Mouse (Mus musculus): Measurements from ENCODE around the gene Tbx5. TPM values are rescaled to one million over a fixed set of nuclear protein-coding genes. Genes with fewer than 3 reads are reported as not detected.

The Tbx5 gene
- total and polyA plus RNA-seq, 3 experiments: 0.05 TPM; not detected in 2

DNA sequence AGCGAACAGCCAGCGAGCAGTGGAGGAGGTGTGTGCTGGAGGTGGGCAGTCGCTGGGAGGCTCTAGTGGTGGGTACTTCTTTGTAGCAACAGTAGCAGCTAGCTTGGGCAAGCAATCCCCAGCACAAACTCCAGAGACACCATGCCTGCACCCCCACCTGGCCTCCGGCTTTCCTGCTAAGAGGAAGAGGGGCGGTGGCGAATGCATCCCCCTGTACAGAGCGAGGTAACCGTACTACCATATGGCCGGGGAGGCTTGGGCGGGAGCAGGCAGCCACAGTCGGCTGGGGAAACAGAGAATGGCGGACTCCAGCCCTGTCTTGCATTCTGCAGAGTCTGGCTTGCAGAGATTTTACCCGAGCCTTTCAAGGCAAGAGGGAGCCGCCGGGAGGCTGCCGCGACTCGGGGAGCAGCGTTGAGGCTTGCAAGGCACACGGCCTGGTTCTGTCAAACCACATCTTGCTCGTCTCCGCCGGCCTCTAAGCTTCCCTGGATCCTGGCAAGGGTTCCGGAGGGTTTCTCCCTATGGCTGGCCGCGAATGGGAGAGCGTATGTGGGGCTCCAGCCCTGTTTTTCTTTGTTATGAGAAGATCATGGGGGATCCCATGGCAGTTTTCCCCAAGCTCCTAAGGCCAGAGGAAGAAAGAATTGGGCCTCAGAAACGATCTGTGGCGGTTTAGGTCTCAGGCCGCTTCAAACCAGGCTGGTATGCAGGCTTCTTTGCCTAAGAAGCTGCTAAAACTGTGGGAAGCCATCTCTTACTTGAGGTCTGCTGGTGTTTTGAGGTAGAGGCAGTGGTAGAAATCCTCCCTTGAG lies 2.8 kb downstream of the Tbx5 start:
- H3K9me3 ChIP-seq (replicated peaks): peaks cover 73% of the 10 kb centered on the region
- DNase-seq (ENCODE audit: low spot score): no peak
- no peaks in the 10 kb centered on the region for H3K36me3 ChIP-seq (replicated peaks)
- no peaks in the 10 kb centered on the region; the same call in 1 of the 2 replicates for H3K27me3 ChIP-seq (ENCODE audit: insufficient read depth, low read length)
- no peak for ATAC-seq (ENCODE audit: extremely low read depth, insufficient number of reproducible peaks, low FRiP score, poor library complexity, severe bottlenecking)
- no peaks in the 10 kb centered on the region for H3K4me1 ChIP-seq (ENCODE audit: insufficient read depth, low read depth, low read length)
- TF ChIP-seq GATA2 (IDR thresholded peaks at IDR 0.05; ENCODE audit: borderline replicate concordance, low read depth, low read length) (no peak), POLR2AphosphoS5 (IDR thresholded peaks at IDR 0.05; ENCODE audit: insufficient replicate concordance, low read depth, low read length) (no peak), CTCF (IDR thresholded peaks at IDR 0.05; ENCODE audit: low read depth, low read length) (no peak), TAL1 (conservative IDR thresholded peaks at IDR 0.05; ENCODE audit: low read depth, low read length) (no peak), GATA1 (IDR thresholded peaks at IDR 0.05; ENCODE audit: borderline replicate concordance, low read length) (no peak)
- no peak overlapping the region; the same call in 1 of the 2 replicates for H3K4me3 ChIP-seq (ENCODE audit: low read depth, low read length)

- TF ChIP-seq TAL1 (conservative IDR thresholded peaks at IDR 0.05; ENCODE audit: low read depth, low read length) (no peak), GATA2 (IDR thresholded peaks at IDR 0.05; ENCODE audit: borderline replicate concordance, low read depth, low read length) (no peak), POLR2AphosphoS5 (IDR thresholded peaks at IDR 0.05; ENCODE audit: insufficient replicate concordance, low read depth, low read length) (no peak), CTCF (IDR thresholded peaks at IDR 0.05; ENCODE audit: low read depth, low read length) (no peak), GATA1 (IDR thresholded peaks at IDR 0.05; ENCODE audit: borderline replicate concordance, low read length) (no peak)
- no peak for ATAC-seq (ENCODE audit: extremely low read depth, insufficient number of reproducible peaks, low FRiP score, poor library complexity, severe bottlenecking)
- DNase-seq (ENCODE audit: low spot score): no peak
- H3K4me3 ChIP-seq (ENCODE audit: low read depth, low read length): no peak overlapping the region
- no peaks in the 10 kb centered on the region for H3K4me1 ChIP-seq (ENCODE audit: insufficient read depth, low read depth, low read length)
- H3K27me3 ChIP-seq (ENCODE audit: insufficient read depth, low read length): no peaks in the 10 kb centered on the region; the same call in 1 of the 2 replicates
- no peaks in the 10 kb centered on the region for H3K36me3 ChIP-seq (replicated peaks)
- peaks cover 78% of the 10 kb centered on the region for H3K9me3 ChIP-seq (replicated peaks)
Measured at GRCm38 (mm10) chr5:119835868-119836209, 3.4 kb downstream of the Tbx5 start.

DNA sequence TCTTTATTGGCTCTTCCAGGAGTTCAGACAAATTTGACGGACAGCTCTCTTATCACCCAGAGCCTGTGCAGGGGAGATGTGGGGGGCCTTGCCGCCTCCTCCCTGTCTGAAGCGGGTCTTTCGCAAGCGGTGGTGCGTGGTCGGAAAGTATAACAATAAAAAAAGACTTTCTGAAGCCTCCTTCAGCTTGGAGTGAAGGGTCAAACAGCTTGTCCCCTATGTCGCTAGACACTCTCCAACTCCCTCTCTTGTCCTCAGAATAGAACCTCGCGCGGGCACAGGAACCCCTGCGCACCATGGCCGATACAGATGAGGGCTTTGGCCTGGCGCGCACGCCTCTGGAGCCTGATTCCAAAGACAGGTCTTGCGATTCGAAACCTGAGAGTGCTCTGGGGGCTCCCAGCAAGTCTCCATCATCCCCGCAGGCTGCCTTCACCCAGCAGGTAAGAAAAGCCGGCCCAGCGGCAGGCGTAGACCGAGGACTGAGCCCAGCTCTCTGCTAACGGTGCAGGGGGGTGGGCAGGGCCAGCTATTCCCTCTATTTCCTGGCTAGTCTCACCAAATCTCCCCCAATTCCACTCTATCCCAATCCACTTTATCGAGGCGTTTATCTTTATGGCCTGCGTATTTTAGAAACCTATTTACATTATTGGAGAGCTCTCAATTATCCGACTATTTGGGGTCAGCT lies 4.3 kb downstream of the Tbx5 start:
- Histone ChIP-seq H3K9me3 (replicated peaks) (peaks cover 75% of the 10 kb centered on the region), H3K4me3 (ENCODE audit: low read depth, low read length) (no peak overlapping the region; the same call in 1 of the 2 replicates), H3K4me1 (ENCODE audit: insufficient read depth, low read depth, low read length) (no peaks in the 10 kb centered on the region), H3K27me3 (ENCODE audit: insufficient read depth, low read length) (no peaks in the 10 kb centered on the region), H3K36me3 (replicated peaks) (no peaks in the 10 kb centered on the region)
- no peak for ATAC-seq (ENCODE audit: extremely low read depth, insufficient number of reproducible peaks, low FRiP score, poor library complexity, severe bottlenecking)
- TF ChIP-seq POLR2AphosphoS5 (IDR thresholded peaks at IDR 0.05; ENCODE audit: insufficient replicate concordance, low read depth, low read length) (no peak), TAL1 (conservative IDR thresholded peaks at IDR 0.05; ENCODE audit: low read depth, low read length) (no peak), GATA1 (IDR thresholded peaks at IDR 0.05; ENCODE audit: borderline replicate concordance, low read length) (no peak), CTCF (IDR thresholded peaks at IDR 0.05; ENCODE audit: low read depth, low read length) (no peak), GATA2 (IDR thresholded peaks at IDR 0.05; ENCODE audit: borderline replicate concordance, low read depth, low read length) (no peak)
- no peak for DNase-seq (ENCODE audit: low spot score)

GRCm38 (mm10) chr5:119837306-119837675 lies 4.8 kb downstream of the Tbx5 start:
- DNase-seq (ENCODE audit: low spot score) (no peak), ATAC-seq (ENCODE audit: extremely low read depth, insufficient number of reproducible peaks, low FRiP score, poor library complexity, severe bottlenecking) (no peak)
- Histone ChIP-seq H3K4me1 (ENCODE audit: insufficient read depth, low read depth, low read length) (no peaks in the 10 kb centered on the region), H3K27me3 (ENCODE audit: insufficient read depth, low read length) (no peaks in the 10 kb centered on the region), H3K4me3 (ENCODE audit: low read depth, low read length) (no peak overlapping the region), H3K9me3 (replicated peaks) (peaks cover 76% of the 10 kb centered on the region), H3K36me3 (replicated peaks) (no peaks in the 10 kb centered on the region)
- no peak for TF ChIP-seq CTCF (IDR thresholded peaks at IDR 0.05; ENCODE audit: low read depth, low read length)
- TF ChIP-seq GATA2 (IDR thresholded peaks at IDR 0.05; ENCODE audit: borderline replicate concordance, low read depth, low read length): no peak
- TF ChIP-seq POLR2AphosphoS5 (IDR thresholded peaks at IDR 0.05; ENCODE audit: insufficient replicate concordance, low read depth, low read length): no peak
- TF ChIP-seq GATA1 (IDR thresholded peaks at IDR 0.05; ENCODE audit: borderline replicate concordance, low read length): no peak
- TF ChIP-seq TAL1 (conservative IDR thresholded peaks at IDR 0.05; ENCODE audit: low read depth, low read length): no peak

DNA sequence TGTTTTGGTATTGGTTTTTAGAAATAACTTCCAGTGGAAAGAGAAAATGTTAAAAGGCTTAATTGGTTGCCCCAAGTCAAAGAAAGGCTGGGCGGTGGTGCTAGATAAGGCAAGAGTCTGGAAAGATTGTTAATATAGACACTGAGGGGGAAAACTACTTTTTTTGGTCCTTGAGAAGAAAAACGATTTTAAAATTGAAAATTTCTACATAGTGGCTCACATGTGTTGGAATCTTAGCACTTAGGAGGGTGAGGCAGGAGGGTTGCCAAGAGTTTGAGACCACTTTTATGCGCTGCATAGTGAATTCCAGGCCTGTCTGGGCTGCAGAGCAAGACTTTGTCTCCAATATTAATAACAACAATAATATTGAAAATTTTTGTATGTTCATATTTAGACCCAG lies 5.4 kb downstream of the Tbx5 start:
- no peaks in the 10 kb centered on the region for H3K4me1 ChIP-seq (ENCODE audit: insufficient read depth, low read depth, low read length)
- no peaks in the 10 kb centered on the region for H3K36me3 ChIP-seq (replicated peaks)
- DNase-seq (ENCODE audit: low spot score) (no peak), ATAC-seq (ENCODE audit: extremely low read depth, insufficient number of reproducible peaks, low FRiP score, poor library complexity, severe bottlenecking) (no peak)
- no peak overlapping the region for H3K4me3 ChIP-seq (ENCODE audit: low read depth, low read length)
- TF ChIP-seq POLR2AphosphoS5 (IDR thresholded peaks at IDR 0.05; ENCODE audit: insufficient replicate concordance, low read depth, low read length) (no peak), TAL1 (conservative IDR thresholded peaks at IDR 0.05; ENCODE audit: low read depth, low read length) (no peak), GATA1 (IDR thresholded peaks at IDR 0.05; ENCODE audit: borderline replicate concordance, low read length) (no peak), CTCF (IDR thresholded peaks at IDR 0.05; ENCODE audit: low read depth, low read length) (no peak), GATA2 (IDR thresholded peaks at IDR 0.05; ENCODE audit: borderline replicate concordance, low read depth, low read length) (no peak)
- no peaks in the 10 kb centered on the region for H3K27me3 ChIP-seq (ENCODE audit: insufficient read depth, low read length)
- peaks cover 76% of the 10 kb centered on the region for H3K9me3 ChIP-seq (replicated peaks)

DNA sequence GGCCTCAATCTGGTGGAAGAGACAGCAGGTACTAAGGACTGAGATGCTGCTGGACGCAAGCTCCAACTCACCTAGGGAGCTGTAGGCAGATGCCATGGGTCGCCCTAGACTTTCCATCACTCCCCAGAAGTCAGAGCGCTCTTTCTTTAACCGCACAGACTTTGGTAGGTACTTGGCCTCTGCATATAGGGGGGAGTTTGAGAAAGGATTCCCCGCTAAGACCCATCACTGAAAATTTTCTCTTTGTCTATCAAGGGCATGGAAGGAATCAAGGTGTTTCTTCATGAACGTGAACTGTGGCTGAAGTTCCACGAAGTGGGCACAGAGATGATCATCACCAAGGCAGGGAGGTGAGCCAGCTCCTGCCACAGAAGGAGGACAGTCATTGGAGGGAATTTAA lies 6.0 kb downstream of the Tbx5 start:
- DNase-seq (ENCODE audit: low spot score) (no peak), ATAC-seq (ENCODE audit: extremely low read depth, insufficient number of reproducible peaks, low FRiP score, poor library complexity, severe bottlenecking) (no peak)
- no peaks in the 10 kb centered on the region for H3K4me1 ChIP-seq (ENCODE audit: insufficient read depth, low read depth, low read length)
- H3K27me3 ChIP-seq (ENCODE audit: insufficient read depth, low read length): no peaks in the 10 kb centered on the region
- H3K36me3 ChIP-seq (replicated peaks): no peaks in the 10 kb centered on the region
- peaks cover 80% of the 10 kb centered on the region for H3K9me3 ChIP-seq (replicated peaks)
- H3K4me3 ChIP-seq (ENCODE audit: low read depth, low read length): no peak overlapping the region
- TF ChIP-seq CTCF (IDR thresholded peaks at IDR 0.05; ENCODE audit: low read depth, low read length) (no peak), TAL1 (conservative IDR thresholded peaks at IDR 0.05; ENCODE audit: low read depth, low read length) (no peak)
